Mouse (Mus musculus): ENCODE results near the gene Ywhaq.

- TF ChIP-seq GATA1 (IDR thresholded peaks at IDR 0.05; ENCODE audit: borderline replicate concordance, low read length) (no peak), FLI1 (IDR thresholded peaks at IDR 0.05; ENCODE audit: low read length) (no peak)
Measured at GRCm38 (mm10) chr12:21459681-21460080, 42.2 kb upstream of the Ywhaq start.

Measured in megakaryocyte, embryonic 14.5 days (primary cell).